Mouse (Mus musculus) midbrain, embryonic 10.5 days (tissue): ENCODE data around the gene Ube2e1. TPM values are rescaled to one million over a fixed set of nuclear protein-coding genes. Genes with fewer than 3 reads are reported as not detected.
A peak's percentile ranks its signal among the peaks of the same experiment; 100 is the strongest.

ENCODE experiments used
- DNase-seq: peaks from one replicate; pipeline ENCODE4 v3.0.0-alpha.2; 2017; ENCODE audit warnings: low spot score
- H3K27ac ChIP-seq: fragments of 300-500 bp; sonication (generic); replicated peaks from 2 replicates; pipeline ENCODE4 v1.5.1; 2016; ENCODE audit warnings: mild to moderate bottlenecking
- H3K27me3 ChIP-seq: fragments of 300-500 bp; sonication (generic); 2 replicates; pipeline ENCODE4 v1.6.1; 2016; ENCODE audit warnings: low read depth, mild to moderate bottlenecking; ENCODE audit not compliant: poor library complexity, severe bottlenecking
- H3K36me3 ChIP-seq: fragments of 300-500 bp; sonication (generic); 2 replicates; pipeline ENCODE4 v1.6.1; 2016; ENCODE audit warnings: mild to moderate bottlenecking, moderate library complexity
- H3K4me1 ChIP-seq: fragments of 300-500 bp; sonication (generic); 2 replicates; pipeline ENCODE4 v1.6.1; 2016
- H3K4me3 ChIP-seq: fragments of 300-500 bp; sonication (generic); 2 replicates; pipeline ENCODE4 v1.5.1; 2016; ENCODE audit warnings: mild to moderate bottlenecking, moderate library complexity
- H3K9me3 ChIP-seq: fragments of 300-500 bp; sonication (generic); replicated peaks from 2 replicates; pipeline ENCODE4 v1.6.1; 2016; ENCODE audit warnings: mild to moderate bottlenecking
- WGBS: fragments of 180-500 bp; shearing (Covaris S2); methylation state at CpG from one replicate; pipeline ENCODE4 v1.1.7; 2016; 5-methylcytosine and 5-hydroxymethylcytosine counted together
- polyA plus RNA-seq: library from polyadenylated mRNA; unstranded; fragments of >200 nt; fragmentation: Nextera tagmentation; extraction: Ambion mirVana; gene quantifications from 2 replicates; pipeline ENCODE4 v1.2.1, GENCODE M21; 2016

The Ube2e1 gene
- 174 TPM in 2 replicates for polyA plus RNA-seq

DNA sequence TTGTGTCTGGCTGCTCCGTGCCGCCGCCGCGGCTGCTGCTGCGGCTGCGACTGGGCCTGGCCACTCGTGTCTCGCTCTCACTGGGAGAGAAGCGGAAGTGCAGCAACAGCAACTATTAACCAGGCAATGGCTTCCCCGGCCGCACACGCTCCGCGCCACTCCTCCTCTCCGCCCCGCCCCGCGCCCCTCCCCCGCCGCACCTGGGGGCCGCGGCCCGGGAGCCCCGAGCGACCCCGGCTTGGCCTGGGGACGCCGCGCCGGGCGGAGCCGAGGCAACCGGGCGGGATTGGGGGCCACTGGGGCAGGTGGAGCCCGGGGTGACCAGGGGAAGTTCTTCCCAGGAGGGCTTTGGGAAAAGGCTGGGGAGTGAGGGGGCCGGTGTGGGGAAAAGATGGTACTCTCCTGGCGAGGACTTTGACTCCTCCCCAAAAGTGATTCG lies at the start of gene Ube2e1:
TSS of gene Ube2e1 (minus strand) at position 167 of the 439 bp plus-strand sequence.
- Histone ChIP-seq H3K9me3 (no peaks in the 10 kb centered on the region), H3K4me3 (peak within 1 kb of the TSS; percentile 91), H3K36me3 (peaks cover 10% of the 10 kb centered on the region), H3K27me3 (no peaks in the 10 kb centered on the region), H3K4me1 (peaks cover 39% of the 10 kb centered on the region), H3K27ac (peak within 1 kb of the TSS; percentile 96)
- DNase-seq = peak; percentile 84
- 0% methylated on average over 25 of the region's 39 CpGs for WGBS

DNA sequence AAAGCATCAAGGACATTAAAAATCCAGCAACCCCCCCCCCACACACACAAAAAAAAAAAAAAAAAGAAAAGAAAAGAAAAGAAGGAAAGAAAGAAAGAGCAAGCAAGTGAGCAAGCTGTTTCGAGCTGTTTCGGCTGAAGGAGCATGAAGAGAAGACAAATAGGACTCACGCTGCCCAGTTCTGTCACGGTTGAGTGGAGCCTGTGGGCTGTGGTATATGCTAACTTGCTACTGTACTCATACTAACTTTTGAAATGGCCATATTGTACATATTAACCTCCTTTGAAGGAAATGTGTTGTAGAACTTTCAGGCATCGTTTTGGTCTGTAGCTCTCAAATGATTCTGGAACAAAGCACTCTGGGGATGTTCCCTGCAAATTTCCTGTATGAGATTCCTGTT lies 48.2 kb upstream of the Ube2e1 start:
- no peak overlapping the region for H3K27ac ChIP-seq
- no peak for DNase-seq
- H3K27me3 ChIP-seq = no peaks in the 10 kb centered on the region
- H3K36me3 ChIP-seq = no peaks in the 10 kb centered on the region
- no peaks in the 10 kb centered on the region for H3K9me3 ChIP-seq
- H3K4me1 ChIP-seq = no peaks in the 10 kb centered on the region
- H3K4me3 ChIP-seq = no peak overlapping the region
- 81% methylated on average over 5 of the region's 5 CpGs for WGBS

GRCm38 (mm10) chr14:18377944-18378575 lies 46.4 kb upstream of the Ube2e1 start:
- H3K36me3 ChIP-seq = no peaks in the 10 kb centered on the region
- no peak overlapping the region for H3K27ac ChIP-seq
- H3K27me3 ChIP-seq = no peaks in the 10 kb centered on the region
- no peaks in the 10 kb centered on the region for H3K9me3 ChIP-seq
- no peak for DNase-seq
- WGBS = 78% methylated on average over 8 of the region's 8 CpGs
- no peak overlapping the region for H3K4me3 ChIP-seq
- peaks cover 5% of the 10 kb centered on the region for H3K4me1 ChIP-seq

GRCm38 (mm10) chr14:18376206-18376605 lies 44.5 kb upstream of the Ube2e1 start:
- Histone ChIP-seq H3K4me3 (no peak overlapping the region), H3K27ac (no peak overlapping the region), H3K27me3 (no peaks in the 10 kb centered on the region), H3K4me1 (peaks cover 5% of the 10 kb centered on the region), H3K36me3 (no peaks in the 10 kb centered on the region), H3K9me3 (no peaks in the 10 kb centered on the region)
- 90% methylated on average over 3 of the region's 3 CpGs for WGBS
- no peak for DNase-seq

DNA sequence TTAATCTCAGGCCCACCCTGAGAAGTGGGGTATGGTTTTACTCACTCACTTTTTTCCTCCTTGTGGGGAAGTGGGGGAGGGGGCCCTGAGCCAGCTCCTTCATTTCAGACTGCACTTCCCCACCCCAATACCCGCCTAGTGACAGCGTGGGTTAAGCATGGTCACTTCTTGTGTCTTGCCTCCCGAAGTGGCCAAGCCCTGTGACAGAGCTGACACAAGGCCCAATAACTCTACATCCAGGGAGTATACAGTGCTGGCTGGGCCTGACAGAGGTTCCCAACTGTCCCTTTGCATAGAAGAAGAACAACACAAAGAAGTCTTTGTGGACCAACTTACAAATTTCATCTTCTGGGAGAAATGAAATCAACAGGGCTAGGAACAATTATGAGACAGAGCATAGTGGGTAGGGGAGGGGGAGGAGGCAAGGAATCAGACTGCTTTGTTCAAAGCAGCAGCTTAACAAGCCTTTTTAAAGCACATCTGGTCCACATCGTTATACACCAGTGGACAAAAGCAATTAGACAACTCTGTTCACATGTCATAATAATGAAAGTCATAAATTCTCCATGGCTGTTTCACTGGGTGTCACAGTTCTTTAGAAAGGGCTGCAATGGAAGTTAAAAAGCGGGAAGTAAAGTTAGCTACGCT lies 42.2 kb upstream of the Ube2e1 start:
- Histone ChIP-seq H3K4me1 (peaks cover 5% of the 10 kb centered on the region), H3K36me3 (no peaks in the 10 kb centered on the region), H3K9me3 (no peaks in the 10 kb centered on the region), H3K4me3 (no peak overlapping the region), H3K27me3 (no peaks in the 10 kb centered on the region), H3K27ac (peak overlapping the region; percentile 1; the same call in 1 of the 2 replicates)
- 68% methylated on average over 6 of the region's 6 CpGs for WGBS
- DNase-seq = no peak

DNA sequence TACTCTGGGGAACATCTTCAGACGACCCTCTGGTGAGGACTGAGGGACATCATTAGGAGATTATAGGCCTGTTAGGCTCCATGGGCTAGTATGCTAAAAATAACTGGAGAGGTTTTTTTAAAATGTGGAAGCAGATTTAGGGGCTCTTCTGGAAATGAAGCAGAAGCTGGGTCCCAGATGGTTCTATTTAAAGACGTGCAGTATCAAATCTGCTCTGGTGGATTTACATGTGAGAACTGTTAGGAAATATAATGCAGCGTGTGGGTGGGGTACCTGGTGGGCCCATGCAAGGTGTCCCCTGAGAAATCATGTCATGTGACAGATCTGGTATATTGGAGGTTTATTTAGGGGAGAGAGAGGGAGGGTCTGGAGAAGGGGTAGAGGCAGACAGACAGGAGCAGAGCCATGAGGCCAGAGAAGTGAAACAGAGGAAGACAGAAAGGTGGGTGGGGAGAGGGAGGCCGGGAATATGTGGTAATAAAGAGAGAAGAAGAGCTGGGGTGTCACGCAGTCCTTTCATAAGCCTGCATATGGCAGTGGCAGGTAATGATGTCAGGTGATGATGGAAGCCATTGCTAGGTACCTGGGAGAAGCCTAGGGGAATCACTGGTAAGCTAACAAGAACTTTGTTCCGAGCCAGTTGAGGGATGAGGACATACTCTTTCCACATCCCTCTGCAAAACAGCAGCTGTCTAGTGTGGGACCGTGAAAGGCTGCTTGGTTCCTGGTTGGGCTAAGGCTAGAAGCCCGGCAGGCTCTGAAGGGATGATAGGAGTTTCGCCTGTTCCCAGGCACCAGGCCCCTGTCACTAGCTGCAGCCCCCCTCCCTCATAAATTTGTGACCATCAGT lies 41.3 kb upstream of the Ube2e1 start:
- H3K27me3 ChIP-seq = no peaks in the 10 kb centered on the region
- H3K4me1 ChIP-seq = peaks cover 5% of the 10 kb centered on the region
- DNase-seq = no peak
- 87% methylated on average over 9 of the region's 9 CpGs for WGBS
- H3K27ac ChIP-seq = 0 out of 2 replicates have a peak overlapping the region, but pooled peaks have one; percentile 1
- H3K4me3 ChIP-seq = no peak overlapping the region
- H3K9me3 ChIP-seq = no peaks in the 10 kb centered on the region
- H3K36me3 ChIP-seq = no peaks in the 10 kb centered on the region

DNA sequence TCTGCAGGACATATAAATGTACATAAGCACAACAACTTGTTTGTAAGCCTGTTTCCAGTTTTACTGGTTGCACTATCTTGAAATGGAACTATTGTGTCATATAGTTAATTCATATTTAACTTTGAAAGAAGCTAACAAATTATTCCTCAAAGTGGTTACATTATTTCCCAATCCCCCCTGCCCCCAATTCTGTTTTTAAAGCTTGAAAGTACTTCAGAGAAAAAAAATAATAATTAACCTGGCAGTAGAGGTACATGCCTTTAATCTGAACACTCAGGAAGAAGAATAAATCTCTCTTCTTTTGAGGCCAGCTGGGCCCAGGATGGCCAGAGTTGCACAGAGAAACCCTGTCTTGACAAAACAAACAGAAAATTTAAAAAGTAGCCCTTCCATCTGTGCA lies 37.4 kb upstream of the Ube2e1 start:
- Histone ChIP-seq H3K36me3 (no peaks in the 10 kb centered on the region), H3K4me1 (peaks cover 18% of the 10 kb centered on the region), H3K27me3 (no peaks in the 10 kb centered on the region), H3K9me3 (no peaks in the 10 kb centered on the region), H3K4me3 (no peak overlapping the region), H3K27ac (no peak overlapping the region)
- DNase-seq = no peak

DNA sequence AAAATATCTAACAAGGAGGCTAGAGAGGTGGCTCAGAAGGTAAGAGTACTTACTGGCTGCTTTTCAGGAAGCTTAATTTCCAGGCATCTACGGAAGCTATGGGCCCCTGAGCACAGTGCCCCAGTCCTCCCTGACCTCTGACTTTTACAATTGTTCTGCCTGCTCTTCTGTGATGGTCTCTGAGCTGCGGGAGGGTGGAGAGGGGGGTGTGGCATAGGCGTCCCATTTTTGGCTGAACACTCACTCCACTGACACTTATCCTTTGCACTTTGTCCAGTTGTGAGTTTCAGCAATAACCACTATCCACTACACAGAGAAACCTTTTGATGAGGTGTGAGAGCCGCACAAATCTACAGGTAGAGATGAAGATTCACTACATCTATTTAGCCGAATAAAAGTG lies 35.4 kb upstream of the Ube2e1 start:
- Histone ChIP-seq H3K27ac (no peak overlapping the region), H3K4me3 (no peak overlapping the region), H3K4me1 (peaks cover 13% of the 10 kb centered on the region), H3K36me3 (no peaks in the 10 kb centered on the region), H3K27me3 (no peaks in the 10 kb centered on the region), H3K9me3 (no peaks in the 10 kb centered on the region)
- WGBS = 45% methylated on average over 5 of the region's 5 CpGs
- no peak for DNase-seq

- 88% methylated on average over 3 of the region's 3 CpGs for WGBS
- peaks cover 13% of the 10 kb centered on the region for H3K4me1 ChIP-seq
- H3K36me3 ChIP-seq = no peaks in the 10 kb centered on the region
- no peaks in the 10 kb centered on the region for H3K9me3 ChIP-seq
- no peaks in the 10 kb centered on the region for H3K27me3 ChIP-seq
- H3K4me3 ChIP-seq = no peak overlapping the region
- H3K27ac ChIP-seq = no peak overlapping the region
- no peak for DNase-seq
Observed at GRCm38 (mm10) chr14:18364321-18364720, 32.7 kb upstream of the Ube2e1 start.

- 64% methylated on average over 2 of the region's 2 CpGs for WGBS
- Histone ChIP-seq H3K9me3 (no peaks in the 10 kb centered on the region), H3K4me1 (no peaks in the 10 kb centered on the region), H3K36me3 (no peaks in the 10 kb centered on the region), H3K27me3 (no peaks in the 10 kb centered on the region), H3K4me3 (no peak overlapping the region), H3K27ac (no peak overlapping the region)
- no peak for DNase-seq
Observed at GRCm38 (mm10) chr14:18356442-18356841, 24.8 kb upstream of the Ube2e1 start.

GRCm38 (mm10) chr14:18355514-18356190 lies 24.0 kb upstream of the Ube2e1 start:
- WGBS = 83% methylated on average over 6 of the region's 6 CpGs
- no peaks in the 10 kb centered on the region for H3K9me3 ChIP-seq
- H3K27me3 ChIP-seq = no peaks in the 10 kb centered on the region
- no peak overlapping the region for H3K27ac ChIP-seq
- H3K36me3 ChIP-seq = no peaks in the 10 kb centered on the region
- H3K4me1 ChIP-seq = peaks cover 5% of the 10 kb centered on the region; the same call in 1 of the 2 replicates
- DNase-seq = no peak
- H3K4me3 ChIP-seq = no peak overlapping the region

- no peaks in the 10 kb centered on the region for H3K9me3 ChIP-seq
- no peak overlapping the region for H3K4me3 ChIP-seq
- no peak for DNase-seq
- no peaks in the 10 kb centered on the region for H3K36me3 ChIP-seq
- H3K27me3 ChIP-seq = no peaks in the 10 kb centered on the region
- H3K4me1 ChIP-seq = peaks cover 5% of the 10 kb centered on the region; the same call in 1 of the 2 replicates
- 66% methylated on average over 3 of the region's 3 CpGs for WGBS
- H3K27ac ChIP-seq = no peak overlapping the region
Observed at GRCm38 (mm10) chr14:18353525-18353924, 21.9 kb upstream of the Ube2e1 start.
